Mouse (Mus musculus) small intestine, adult 2 months (tissue): Measurements from ENCODE around the gene Agap1.

ENCODE experiments used
- CTCF ChIP-seq: fragments of 200-500 bp; IDR thresholded peaks from 2 replicates; pipeline ENCODE4 v1.5.1; 2012; ENCODE audit warnings: low read depth, mild to moderate bottlenecking, control low read depth, inconsistent platforms, low read length, moderate library complexity, mixed read lengths; ENCODE audit not compliant: insufficient replicate concordance, insufficient read length; ENCODE audit errors: extremely low read depth
- POLR2A ChIP-seq: fragments of 200-500 bp; IDR thresholded peaks from 2 replicates; pipeline ENCODE4 v1.6.1; 2012; ENCODE audit warnings: low read depth, mild to moderate bottlenecking, control low read depth, inconsistent platforms, low read length, moderate library complexity

- no peak for TF ChIP-seq CTCF
- no peak for TF ChIP-seq POLR2A
Observed at GRCm38 (mm10) chr1:89413122-89413521, 41.5 kb upstream of the Agap1 start.
